Mouse (Mus musculus): ENCODE results near the gene Iffo1. TPM values are rescaled to one million over a fixed set of nuclear protein-coding genes. Genes with fewer than 3 reads are reported as not detected.

The Iffo1 gene
- total and polyA plus RNA-seq, 3 experiments, result 3.3 to 7.0 (median 6.7) TPM

GRCm38 (mm10) chr6:125146797-125147196, 1.8 kb downstream of the Iffo1 start:
- TF ChIP-seq EP300 (IDR thresholded peaks at IDR 0.05; ENCODE audit: low read length), result no peak
- no peak for TF ChIP-seq RCOR1 (conservative IDR thresholded peaks at IDR 0.05; ENCODE audit: low read depth, low read length)
- TF ChIP-seq CHD2 (IDR thresholded peaks at IDR 0.05; ENCODE audit: low read length), result no peak
- TF ChIP-seq ZMIZ1 (IDR thresholded peaks at IDR 0.05; ENCODE audit: low read depth, low read length), result no peak
- no peak for TF ChIP-seq HCFC1 (IDR thresholded peaks at IDR 0.05; ENCODE audit: low read depth, low read length)
- TF ChIP-seq ETS1 (conservative IDR thresholded peaks at IDR 0.05; ENCODE audit: low read depth, low read length), result no peak
- no peak for TF ChIP-seq MYC (IDR thresholded peaks at IDR 0.05; ENCODE audit: low read depth, low read length)
- no peak for TF ChIP-seq E2F4 (IDR thresholded peaks at IDR 0.05; ENCODE audit: insufficient replicate concordance, low read depth, low read length)
- no peak for TF ChIP-seq SIN3A (IDR thresholded peaks at IDR 0.05; ENCODE audit: low read length)
- TF ChIP-seq KAT2A (IDR thresholded peaks at IDR 0.05; ENCODE audit: insufficient replicate concordance, low read length), result no peak
- TF ChIP-seq POLR2AphosphoS2 (IDR thresholded peaks at IDR 0.05; ENCODE audit: low read depth, low read length), result no peak
- no peak for TF ChIP-seq MEF2A (IDR thresholded peaks at IDR 0.05; ENCODE audit: borderline replicate concordance, low read depth, low read length)
- no peak for TF ChIP-seq POLR2A (IDR thresholded peaks at IDR 0.05; ENCODE audit: low read depth, low read length)
- TF ChIP-seq CHD1 (IDR thresholded peaks at IDR 0.05; ENCODE audit: low read depth, low read length), result no peak
- no peak for TF ChIP-seq ZKSCAN1 (IDR thresholded peaks at IDR 0.05; ENCODE audit: borderline replicate concordance, low read depth, low read length)
- no peak for TF ChIP-seq MAZ (IDR thresholded peaks at IDR 0.05; ENCODE audit: low read depth, low read length)
- TF ChIP-seq IRF4 (IDR thresholded peaks at IDR 0.05; ENCODE audit: low read depth, low read length), result no peak
- no peak for TF ChIP-seq CTCF (conservative IDR thresholded peaks at IDR 0.05 in 1 of 2, IDR thresholded peaks at IDR 0.05 in 1 of 2; ENCODE audit: low read depth in 2 of 2, low read length in 2 of 2)
- H3K9ac ChIP-seq (ENCODE audit: insufficient read depth, low read depth), result peak overlapping the region; percentile 66; the same call in 1 of the 2 replicates
- H3K27me3 ChIP-seq (replicated peaks), result no peaks in the 10 kb centered on the region
- H3K79me2 ChIP-seq (replicated peaks; ENCODE audit: control insufficient read depth, extremely low read depth, insufficient read depth, poor library complexity, severe bottlenecking), result peaks cover 18% of the 10 kb centered on the region
- dilution Hi-C loops (cut with MboI; ENCODE audit: extremely low pct_ligation_motif_present, extremely low pct_unique_long_range_greater_than_20kb, low sequenced_read_pairs) (no loop called here), in situ Hi-C loops (cut with MboI; ENCODE audit: low pct_ligation_motif_present, low pct_unique_long_range_greater_than_20kb, low sequenced_read_pairs) (no loop called here)
- H3K36me3 ChIP-seq (replicated peaks in 1 of 2; ENCODE audit: control insufficient read depth in 1 of 2, insufficient read depth in 1 of 2, low read length in 1 of 2), result peaks cover 39 to 72% of the 10 kb centered on the region in 2 experiments
- no peaks in the 10 kb centered on the region for H3K9me3 ChIP-seq (replicated peaks; ENCODE audit: low read length)
- DNase-seq (ENCODE audit: extremely low read depth), result no peak
- H3K4me3 ChIP-seq (replicated peaks in 1 of 3; ENCODE audit: low read depth in 2 of 3, low read length in 2 of 3, poor library complexity in 1 of 3), result no peak overlapping the region
- peaks cover 9 to 42% of the 10 kb centered on the region in 2 experiments for H3K4me1 ChIP-seq (ENCODE audit: control insufficient read depth in 1 of 2, insufficient read depth in 2 of 2)
- no peak overlapping the region for H3K27ac ChIP-seq (ENCODE audit: insufficient read depth, low read depth)
- peak overlapping the region; percentile 66 for H3K4me2 ChIP-seq (ENCODE audit: insufficient read depth, low read depth, poor library complexity, severe bottlenecking)

DNA sequence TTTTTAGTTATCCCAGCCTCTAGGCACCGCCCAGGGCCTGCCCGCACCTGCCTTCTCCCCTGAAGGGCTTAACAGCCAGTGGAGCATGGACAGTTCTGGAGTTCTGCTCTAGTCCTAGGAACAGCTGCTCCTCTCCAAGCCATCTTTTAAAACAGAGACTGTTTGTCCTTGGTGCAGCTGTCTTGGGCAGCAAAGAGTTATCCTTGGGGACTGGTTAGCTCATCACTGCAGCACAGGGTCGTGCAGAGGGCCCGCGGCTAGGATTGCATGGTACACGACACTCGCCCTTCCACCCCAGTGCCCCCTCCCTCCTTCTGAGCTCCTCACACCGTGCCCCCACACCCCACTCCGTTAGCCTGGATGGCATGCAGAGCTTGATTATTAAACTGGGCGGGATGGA, 2.3 kb downstream of the Iffo1 start:
- H3K9ac ChIP-seq (ENCODE audit: insufficient read depth, low read depth), result no peak overlapping the region
- in situ Hi-C loops (cut with MboI; ENCODE audit: low pct_ligation_motif_present, low pct_unique_long_range_greater_than_20kb, low sequenced_read_pairs), result no loop called here
- no peak overlapping the region for H3K27ac ChIP-seq (ENCODE audit: insufficient read depth, low read depth)

More for the DNA sequence above, 2.3 kb downstream of the Iffo1 start:
- no peak overlapping the region for H3K4me2 ChIP-seq (ENCODE audit: insufficient read depth, low read depth, poor library complexity, severe bottlenecking)
- no peak for DNase-seq (ENCODE audit: extremely low read depth)
- peaks cover 37 to 72% of the 10 kb centered on the region in 2 experiments for H3K36me3 ChIP-seq (replicated peaks in 1 of 2; ENCODE audit: control insufficient read depth in 1 of 2, insufficient read depth in 1 of 2, low read length in 1 of 2)
- no peak overlapping the region for H3K4me3 ChIP-seq (replicated peaks in 1 of 3; ENCODE audit: low read depth in 2 of 3, low read length in 2 of 3, poor library complexity in 1 of 3)
- H3K27me3 ChIP-seq (replicated peaks), result no peaks in the 10 kb centered on the region
- H3K4me1 ChIP-seq (ENCODE audit: control insufficient read depth in 1 of 2, insufficient read depth in 2 of 2), result peaks cover 9 to 42% of the 10 kb centered on the region in 2 experiments
- H3K9me3 ChIP-seq (replicated peaks; ENCODE audit: low read length), result no peaks in the 10 kb centered on the region
- peaks cover 18% of the 10 kb centered on the region for H3K79me2 ChIP-seq (replicated peaks; ENCODE audit: control insufficient read depth, extremely low read depth, insufficient read depth, poor library complexity, severe bottlenecking)
- dilution Hi-C loops (cut with MboI; ENCODE audit: extremely low pct_ligation_motif_present, extremely low pct_unique_long_range_greater_than_20kb, low sequenced_read_pairs), result no loop called here
- TF ChIP-seq TCF12 (IDR thresholded peaks at IDR 0.05; ENCODE audit: low read depth, low read length) (no peak), HCFC1 (IDR thresholded peaks at IDR 0.05; ENCODE audit: low read depth, low read length) (no peak), ZMIZ1 (IDR thresholded peaks at IDR 0.05; ENCODE audit: low read depth, low read length) (no peak)
